Mouse (Mus musculus): ENCODE data around the gene Dach1. TPM values are rescaled to one million over a fixed set of nuclear protein-coding genes. Genes with fewer than 3 reads are reported as not detected.

Dach1 gene
- polyA plus RNA-seq, 2 experiments, result 0.17 to 0.29 TPM

GRCm38 (mm10) chr14:98138873-98139665 is 30.5 kb downstream of the Dach1 start:
- Histone ChIP-seq H3K27ac (no peak overlapping the region), H3K36me3 (replicated peaks; ENCODE audit: control insufficient read depth, insufficient read depth, low read depth) (no peaks in the 10 kb centered on the region), H3K4me3 (ENCODE audit: insufficient read depth in 1 of 2, low read depth in 2 of 2, low read length in 2 of 2) (no peak overlapping the region), H3K9me3 (ENCODE audit: control insufficient read depth, low read length) (no peaks in the 10 kb centered on the region), H3K4me2 (ENCODE audit: low read depth) (no peak overlapping the region), H3K27me3 (ENCODE audit: control insufficient read depth, insufficient read depth, low read length) (no peaks in the 10 kb centered on the region), H3K9ac (replicated peaks) (no peak overlapping the region), H3K4me1 (replicated peaks; ENCODE audit: control insufficient read depth in 2 of 2, insufficient read depth in 2 of 2, low read length in 1 of 2) (no peaks in the 10 kb centered on the region)
- no peak for DNase-seq (ENCODE audit: low read depth in 3 of 3, low spot score in 3 of 3)
- no peak for ATAC-seq (ENCODE audit: insufficient read depth)
- TF ChIP-seq CTCF (IDR thresholded peaks at IDR 0.05; ENCODE audit: low read depth), result no peak
- no peak for TF ChIP-seq EP300 (IDR thresholded peaks at IDR 0.05; ENCODE audit: low read depth)
- 56% methylated on average over 3 of the region's 3 CpGs for WGBS (ENCODE audit: insufficient replicate concordance)

DNA sequence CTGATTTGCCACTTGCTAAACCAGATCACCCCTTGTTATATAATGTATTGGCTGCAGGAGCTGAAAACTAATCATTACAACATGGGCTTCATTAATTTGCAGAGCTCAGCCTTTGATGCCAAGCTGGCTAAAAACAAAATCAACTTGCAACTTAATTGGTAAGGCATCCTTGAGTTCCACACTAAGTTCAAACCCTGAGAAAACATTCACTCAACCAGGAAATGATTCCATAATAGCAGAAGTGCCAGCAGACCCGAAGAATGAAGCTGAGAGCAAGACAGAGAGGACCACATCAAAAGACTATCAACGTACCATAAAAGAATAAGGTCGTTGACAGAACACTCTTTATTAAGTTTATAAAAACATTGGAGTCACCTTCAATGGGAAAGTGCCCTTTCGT is 35.0 kb downstream of the Dach1 start:
- no peak overlapping the region for H3K9ac ChIP-seq (replicated peaks)
- H3K36me3 ChIP-seq (replicated peaks; ENCODE audit: control insufficient read depth, insufficient read depth, low read depth), result no peaks in the 10 kb centered on the region
- H3K4me2 ChIP-seq (ENCODE audit: low read depth), result no peak overlapping the region
- 47% methylated on average over 4 of the region's 4 CpGs for WGBS (ENCODE audit: insufficient replicate concordance)
- H3K4me1 ChIP-seq (replicated peaks; ENCODE audit: control insufficient read depth in 2 of 2, insufficient read depth in 2 of 2, low read length in 1 of 2), result no peaks in the 10 kb centered on the region
- no peak overlapping the region for H3K27ac ChIP-seq
- no peak overlapping the region for H3K4me3 ChIP-seq (ENCODE audit: insufficient read depth in 1 of 2, low read depth in 2 of 2, low read length in 2 of 2)
- H3K27me3 ChIP-seq (ENCODE audit: control insufficient read depth, insufficient read depth, low read length), result no peaks in the 10 kb centered on the region
- ATAC-seq (ENCODE audit: insufficient read depth) (no peak), DNase-seq (ENCODE audit: low read depth in 3 of 3, low spot score in 3 of 3) (no peak)
- TF ChIP-seq EP300 (IDR thresholded peaks at IDR 0.05; ENCODE audit: low read depth) (no peak), CTCF (IDR thresholded peaks at IDR 0.05; ENCODE audit: low read depth) (no peak)
- H3K9me3 ChIP-seq (ENCODE audit: control insufficient read depth, low read length), result no peaks in the 10 kb centered on the region

- DNase-seq (ENCODE audit: low read depth in 3 of 3, low spot score in 3 of 3), result no peak
- TF ChIP-seq EP300 (IDR thresholded peaks at IDR 0.05; ENCODE audit: low read depth), result no peak
- TF ChIP-seq CTCF (IDR thresholded peaks at IDR 0.05; ENCODE audit: low read depth), result no peak
- H3K27ac ChIP-seq, result no peak overlapping the region
- H3K4me3 ChIP-seq (ENCODE audit: insufficient read depth in 1 of 2, low read depth in 2 of 2, low read length in 2 of 2), result no peak overlapping the region
- no peak overlapping the region for H3K4me2 ChIP-seq (ENCODE audit: low read depth)
- ATAC-seq (ENCODE audit: insufficient read depth), result no peak
- H3K9me3 ChIP-seq (ENCODE audit: control insufficient read depth, low read length), result no peaks in the 10 kb centered on the region
- WGBS (ENCODE audit: insufficient replicate concordance), result 54% methylated on average over 1 of the region's 1 CpGs
- no peak overlapping the region for H3K9ac ChIP-seq (replicated peaks)
- no peaks in the 10 kb centered on the region for H3K27me3 ChIP-seq (ENCODE audit: control insufficient read depth, insufficient read depth, low read length)
- H3K36me3 ChIP-seq (replicated peaks; ENCODE audit: control insufficient read depth, insufficient read depth, low read depth), result no peaks in the 10 kb centered on the region
- no peaks in the 10 kb centered on the region for H3K4me1 ChIP-seq (replicated peaks; ENCODE audit: control insufficient read depth in 2 of 2, insufficient read depth in 2 of 2, low read length in 1 of 2)
Measured at GRCm38 (mm10) chr14:98123032-98123431, 46.5 kb downstream of the Dach1 start.

DNA sequence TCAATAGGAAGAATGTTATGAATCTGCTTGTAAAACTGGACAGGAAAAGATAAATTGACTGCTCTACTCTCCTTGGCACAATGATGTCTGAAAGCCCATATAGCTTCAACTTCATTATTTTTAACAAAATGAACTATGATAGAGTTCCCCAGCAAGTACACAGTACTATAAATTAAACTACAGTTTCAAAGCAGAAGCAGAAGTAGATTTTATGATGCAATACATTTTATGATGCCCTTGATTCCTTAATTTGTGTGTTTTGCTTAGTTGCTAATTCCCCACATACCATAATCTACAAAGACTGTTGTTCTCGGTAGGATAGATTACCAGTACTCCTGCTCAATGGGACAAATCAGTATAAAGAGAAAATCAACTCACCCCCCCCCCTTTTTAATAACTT is 52.9 kb downstream of the Dach1 start:
- Histone ChIP-seq H3K4me2 (ENCODE audit: low read depth) (no peak overlapping the region), H3K4me1 (replicated peaks; ENCODE audit: control insufficient read depth in 2 of 2, insufficient read depth in 2 of 2, low read length in 1 of 2) (no peaks in the 10 kb centered on the region), H3K36me3 (replicated peaks; ENCODE audit: control insufficient read depth, insufficient read depth, low read depth) (no peaks in the 10 kb centered on the region), H3K4me3 (ENCODE audit: insufficient read depth in 1 of 2, low read depth in 2 of 2, low read length in 2 of 2) (no peak overlapping the region), H3K27me3 (ENCODE audit: control insufficient read depth, insufficient read depth, low read length) (no peaks in the 10 kb centered on the region), H3K9me3 (ENCODE audit: control insufficient read depth, low read length) (no peaks in the 10 kb centered on the region), H3K9ac (replicated peaks) (no peak overlapping the region), H3K27ac (no peak overlapping the region)
- 56% methylated on average over 1 of the region's 1 CpGs for WGBS (ENCODE audit: insufficient replicate concordance)
- no peak for DNase-seq (ENCODE audit: low read depth in 3 of 3, low spot score in 3 of 3)
- ATAC-seq (ENCODE audit: insufficient read depth), result no peak
- no peak for TF ChIP-seq EP300 (IDR thresholded peaks at IDR 0.05; ENCODE audit: low read depth)

DNA sequence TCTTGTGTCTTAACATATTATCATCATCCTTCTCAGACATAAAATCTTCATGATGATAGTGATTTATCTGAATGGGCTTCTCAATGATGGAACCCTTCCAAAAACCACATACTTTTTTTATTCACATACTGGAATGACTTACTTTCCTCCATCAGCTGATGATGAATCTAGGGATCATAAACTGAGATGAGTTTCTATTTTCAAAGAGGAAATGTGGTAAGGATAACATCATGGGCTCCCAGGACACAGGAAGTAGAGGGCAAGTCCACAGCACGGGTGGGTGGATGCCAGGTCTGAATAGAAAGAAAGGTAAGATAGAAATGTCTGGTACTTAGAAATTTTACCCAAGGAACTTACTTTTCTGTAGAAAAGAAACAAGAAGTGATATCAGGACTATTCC is 56.5 kb downstream of the Dach1 start:
- Histone ChIP-seq H3K27me3 (ENCODE audit: control insufficient read depth, insufficient read depth, low read length) (no peaks in the 10 kb centered on the region), H3K27ac (no peak overlapping the region), H3K4me1 (replicated peaks; ENCODE audit: control insufficient read depth in 2 of 2, insufficient read depth in 2 of 2, low read length in 1 of 2) (no peaks in the 10 kb centered on the region), H3K4me3 (ENCODE audit: insufficient read depth in 1 of 2, low read depth in 2 of 2, low read length in 2 of 2) (no peak overlapping the region), H3K9me3 (ENCODE audit: control insufficient read depth, low read length) (no peaks in the 10 kb centered on the region), H3K9ac (replicated peaks) (no peak overlapping the region), H3K4me2 (ENCODE audit: low read depth) (no peak overlapping the region), H3K36me3 (replicated peaks; ENCODE audit: control insufficient read depth, insufficient read depth, low read depth) (no peaks in the 10 kb centered on the region)
- no peak for ATAC-seq (ENCODE audit: insufficient read depth)
- TF ChIP-seq CTCF (IDR thresholded peaks at IDR 0.05; ENCODE audit: low read depth), result no peak
- no peak for TF ChIP-seq EP300 (IDR thresholded peaks at IDR 0.05; ENCODE audit: low read depth)
- WGBS (ENCODE audit: insufficient replicate concordance), result 17% methylated on average over 1 of the region's 1 CpGs
- DNase-seq (ENCODE audit: low read depth in 3 of 3, low spot score in 3 of 3), result no peak

Data from liver, embryonic 14.5 days (tissue).